Mouse (Mus musculus): ENCODE results near the gene AA986860. TPM values are rescaled to one million over a fixed set of nuclear protein-coding genes. Genes with fewer than 3 reads are reported as not detected.

AA986860 gene
- 0.54 and 0.56 TPM in 2 replicates for polyA plus RNA-seq (2016; fragmentation: Nextera tagmentation; extraction: Ambion mirVana)

DNA sequence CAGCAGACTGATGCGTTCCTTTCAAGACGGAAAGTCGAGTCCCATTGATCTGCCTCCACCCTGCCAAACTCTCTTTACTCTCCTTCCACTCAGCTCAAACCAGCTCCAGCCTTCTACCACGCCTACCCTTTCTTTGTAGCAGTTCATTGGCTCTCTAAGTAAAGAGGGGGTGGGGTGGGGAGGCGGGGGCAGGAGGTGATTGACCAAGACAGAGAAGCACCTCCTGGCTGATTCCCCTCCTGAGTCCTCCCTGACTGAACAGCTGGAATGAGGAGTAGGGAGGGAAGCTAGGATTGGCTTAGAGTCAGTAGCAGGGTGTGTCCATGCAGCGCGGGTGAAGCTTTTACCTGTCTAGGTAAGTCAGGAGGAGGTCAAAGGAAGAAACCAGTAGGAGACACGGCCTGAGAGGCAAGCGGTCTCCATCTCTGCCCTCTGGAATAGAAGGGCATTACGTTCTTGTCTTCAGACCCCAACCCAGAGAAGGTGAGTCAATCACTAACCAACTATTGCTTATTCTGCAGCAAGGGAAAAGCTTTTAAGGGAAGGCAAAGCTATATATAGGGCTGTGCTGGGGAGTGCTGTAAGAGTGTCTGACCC, at the start of gene AA986860:
Gene AA986860, plus strand, starts transcription at position 236 of the 597 bp plus-strand sequence.
- no peaks in the 10 kb centered on the region for H3K9me3 ChIP-seq
- H3K4me3 ChIP-seq, result no peak within 1 kb of the TSS
- no peaks in the 10 kb centered on the region for H3K36me3 ChIP-seq
- peaks cover 8% of the 10 kb centered on the region for H3K4me1 ChIP-seq
- H3K9ac ChIP-seq (replicated peaks), result no peak within 1 kb of the TSS
- H3K27me3 ChIP-seq, result no peaks in the 10 kb centered on the region
- peak within 1 kb of the TSS; percentile 22; the same call in 1 of the 2 replicates for H3K4me2 ChIP-seq (replicated peaks)
- 7% methylated on average over 10 of the region's 10 CpGs for WGBS
- peak; percentile 70; the same call in 1 of the 2 replicates for ATAC-seq (ENCODE audit: low FRiP score, low read depth)
- no peak within 1 kb of the TSS for H3K27ac ChIP-seq (replicated peaks)

DNA sequence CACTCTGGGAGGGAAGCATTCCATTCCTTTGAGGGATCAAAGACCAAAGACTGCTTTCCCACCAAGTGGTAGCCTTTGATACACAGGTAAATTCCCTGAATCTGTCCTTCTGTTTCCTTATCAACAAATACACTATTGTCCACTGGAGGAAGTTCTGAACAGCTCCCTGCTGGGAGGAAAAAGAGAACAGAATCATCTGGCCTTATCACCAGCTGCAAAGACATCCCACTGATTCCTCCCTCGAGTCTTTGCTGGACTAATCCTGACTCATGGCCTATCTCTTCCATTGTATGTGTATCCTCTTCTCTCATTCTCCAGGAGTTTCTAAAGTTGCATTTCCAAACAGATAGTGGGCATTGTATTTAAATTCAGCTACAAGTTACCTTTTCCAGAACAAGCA, 47.9 kb upstream of the AA986860 start:
- 0 out of 2 replicates have a peak, but pooled peaks cover 2% of the 10 kb centered on the region for H3K9me3 ChIP-seq
- H3K27ac ChIP-seq (replicated peaks), result no peak overlapping the region
- no peak overlapping the region for H3K9ac ChIP-seq (replicated peaks)
- H3K4me2 ChIP-seq (replicated peaks), result no peak overlapping the region
- H3K27me3 ChIP-seq, result no peaks in the 10 kb centered on the region
- H3K36me3 ChIP-seq, result peaks cover 6% of the 10 kb centered on the region; the same call in 1 of the 2 replicates
- ATAC-seq (ENCODE audit: low FRiP score, low read depth), result no peak
- WGBS, result 36% methylated on average over 1 of the region's 1 CpGs
- no peaks in the 10 kb centered on the region for H3K4me1 ChIP-seq
- H3K4me3 ChIP-seq, result no peak overlapping the region

GRCm38 (mm10) chr1:130698601-130699000, 33.2 kb upstream of the AA986860 start:
- H3K27me3 ChIP-seq, result no peaks in the 10 kb centered on the region
- ATAC-seq (ENCODE audit: low FRiP score, low read depth), result no peak
- WGBS, result 92% methylated on average over 5 of the region's 5 CpGs
- no peak overlapping the region for H3K9ac ChIP-seq (replicated peaks)
- H3K27ac ChIP-seq (replicated peaks), result no peak overlapping the region
- H3K36me3 ChIP-seq, result peaks cover 55% of the 10 kb centered on the region
- no peaks in the 10 kb centered on the region for H3K9me3 ChIP-seq
- H3K4me2 ChIP-seq (replicated peaks), result no peak overlapping the region
- H3K4me1 ChIP-seq, result no peaks in the 10 kb centered on the region
- H3K4me3 ChIP-seq, result no peak overlapping the region

DNA sequence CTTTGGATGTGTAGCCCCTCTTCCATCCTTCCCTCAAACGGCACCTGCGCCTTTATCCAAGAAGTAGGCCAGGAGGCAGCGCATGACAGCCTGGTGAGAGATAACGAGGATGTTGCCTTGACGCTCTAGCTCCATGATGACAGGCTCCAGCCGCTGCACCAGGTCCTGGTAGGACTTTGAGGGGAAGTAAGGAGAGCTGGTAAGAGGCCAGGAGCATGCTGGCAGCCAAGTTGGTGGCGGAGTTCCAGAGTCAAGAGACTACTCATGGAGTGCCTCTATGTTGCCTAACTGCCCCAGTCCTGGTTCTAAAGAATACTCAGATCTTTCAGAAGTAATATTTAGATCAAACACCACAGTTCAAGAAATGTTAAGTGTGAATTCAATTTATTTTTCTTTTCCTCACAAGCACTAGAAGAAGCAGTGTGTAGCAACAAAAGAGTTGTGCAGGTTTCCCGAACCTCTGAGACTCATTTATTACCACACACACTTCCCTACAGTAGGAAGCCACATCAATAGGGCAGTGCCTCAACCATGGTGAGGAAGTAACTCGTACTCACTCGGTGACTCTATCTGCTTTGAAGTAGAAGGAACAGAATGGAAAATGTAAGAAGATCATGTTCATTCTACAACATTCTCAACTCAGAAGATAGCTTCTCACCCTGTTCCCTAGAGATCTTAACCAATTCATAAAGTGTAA, 31.7 kb upstream of the AA986860 start:
- Histone ChIP-seq H3K9ac (replicated peaks) (no peak overlapping the region), H3K4me1 (no peaks in the 10 kb centered on the region), H3K9me3 (no peaks in the 10 kb centered on the region), H3K4me2 (replicated peaks) (no peak overlapping the region), H3K36me3 (peaks cover 55% of the 10 kb centered on the region), H3K27me3 (no peaks in the 10 kb centered on the region), H3K27ac (replicated peaks) (no peak overlapping the region), H3K4me3 (no peak overlapping the region)
- 92% methylated on average over 10 of the region's 10 CpGs for WGBS
- no peak for ATAC-seq (ENCODE audit: low FRiP score, low read depth)

DNA sequence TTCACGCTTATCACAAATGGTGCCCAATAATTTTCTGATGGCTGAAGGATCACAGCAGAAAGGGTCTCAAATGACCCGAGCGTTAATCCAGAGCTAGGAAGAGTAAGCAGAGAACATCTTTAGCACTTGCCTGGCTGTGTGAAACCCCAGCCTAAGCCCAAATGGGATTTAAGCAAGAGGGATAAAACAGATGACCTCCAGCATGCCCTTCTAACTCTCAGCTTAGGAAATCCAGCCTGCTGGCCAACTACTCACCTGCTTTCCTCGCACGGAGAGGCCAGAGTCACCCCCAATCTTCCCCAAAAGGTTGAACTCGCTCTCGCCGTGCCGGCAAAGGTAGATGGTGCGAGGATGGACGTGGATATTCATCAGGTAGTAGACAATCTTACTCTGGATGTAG, 29.8 kb upstream of the AA986860 start:
- Histone ChIP-seq H3K4me1 (no peaks in the 10 kb centered on the region), H3K36me3 (peaks cover 61% of the 10 kb centered on the region), H3K4me2 (replicated peaks) (no peak overlapping the region), H3K27ac (replicated peaks) (no peak overlapping the region), H3K9me3 (no peaks in the 10 kb centered on the region), H3K27me3 (no peaks in the 10 kb centered on the region), H3K4me3 (no peak overlapping the region), H3K9ac (replicated peaks) (no peak overlapping the region)
- ATAC-seq (ENCODE audit: low FRiP score, low read depth), result no peak
- 95% methylated on average over 11 of the region's 11 CpGs for WGBS

GRCm38 (mm10) chr1:130703613-130704012, 28.2 kb upstream of the AA986860 start:
- no peak for ATAC-seq (ENCODE audit: low FRiP score, low read depth)
- no peaks in the 10 kb centered on the region for H3K27me3 ChIP-seq
- H3K9ac ChIP-seq (replicated peaks), result no peak overlapping the region
- no peaks in the 10 kb centered on the region for H3K4me1 ChIP-seq
- H3K4me3 ChIP-seq, result no peak overlapping the region
- 82% methylated on average over 2 of the region's 2 CpGs for WGBS
- H3K4me2 ChIP-seq (replicated peaks), result no peak overlapping the region
- no peaks in the 10 kb centered on the region for H3K9me3 ChIP-seq
- H3K36me3 ChIP-seq, result peaks cover 46% of the 10 kb centered on the region
- H3K27ac ChIP-seq (replicated peaks), result no peak overlapping the region

GRCm38 (mm10) chr1:130710283-130711080, 21.3 kb upstream of the AA986860 start:
- no peak overlapping the region for H3K4me2 ChIP-seq (replicated peaks)

GRCm38 (mm10) chr1:130714046-130714445, 17.7 kb upstream of the AA986860 start:
- WGBS, result 80% methylated on average over 4 of the region's 4 CpGs
- Histone ChIP-seq H3K36me3 (peaks cover 3% of the 10 kb centered on the region; the same call in 1 of the 2 replicates), H3K4me2 (replicated peaks) (no peak overlapping the region), H3K9ac (replicated peaks) (no peak overlapping the region), H3K9me3 (no peaks in the 10 kb centered on the region), H3K4me3 (no peak overlapping the region), H3K27me3 (no peaks in the 10 kb centered on the region), H3K27ac (replicated peaks) (no peak overlapping the region), H3K4me1 (peaks cover 17% of the 10 kb centered on the region)
- no peak for ATAC-seq (ENCODE audit: low FRiP score, low read depth)

More at GRCm38 (mm10) chr1:130710283-130711080, 21.3 kb upstream of the AA986860 start:
- Histone ChIP-seq H3K9me3 (no peaks in the 10 kb centered on the region), H3K36me3 (peaks cover 8% of the 10 kb centered on the region), H3K27ac (replicated peaks) (no peak overlapping the region), H3K27me3 (no peaks in the 10 kb centered on the region), H3K9ac (replicated peaks) (no peak overlapping the region), H3K4me3 (no peak overlapping the region), H3K4me1 (peaks cover 8% of the 10 kb centered on the region; the same call in 1 of the 2 replicates)
- WGBS, result 91% methylated on average over 22 of the region's 22 CpGs
- ATAC-seq (ENCODE audit: low FRiP score, low read depth), result no peak

- ATAC-seq (ENCODE audit: low FRiP score, low read depth), result peak; percentile 89
- peak within 1 kb of the TSS; percentile 87 for H3K4me3 ChIP-seq
- no peaks in the 10 kb centered on the region for H3K9me3 ChIP-seq
- peak within 1 kb of the TSS; percentile 91 for H3K4me2 ChIP-seq (replicated peaks)
- peak within 1 kb of the TSS; percentile 92 for H3K9ac ChIP-seq (replicated peaks)
- H3K36me3 ChIP-seq, result 0 out of 2 replicates have a peak, but pooled peaks cover 3% of the 10 kb centered on the region
- peak within 1 kb of the TSS; percentile 84 for H3K27ac ChIP-seq (replicated peaks)
- peaks cover 19% of the 10 kb centered on the region for H3K4me1 ChIP-seq
- WGBS, result under 1% methylated on average over 38 of the region's 38 CpGs
- H3K27me3 ChIP-seq, result no peaks in the 10 kb centered on the region
Measured at GRCm38 (mm10) chr1:130715561-130716217, 16.1 kb upstream of the AA986860 start, which contains the start of gene Gm29427. Gm29427 (minus strand) TSS chr1:130715799.

DNA sequence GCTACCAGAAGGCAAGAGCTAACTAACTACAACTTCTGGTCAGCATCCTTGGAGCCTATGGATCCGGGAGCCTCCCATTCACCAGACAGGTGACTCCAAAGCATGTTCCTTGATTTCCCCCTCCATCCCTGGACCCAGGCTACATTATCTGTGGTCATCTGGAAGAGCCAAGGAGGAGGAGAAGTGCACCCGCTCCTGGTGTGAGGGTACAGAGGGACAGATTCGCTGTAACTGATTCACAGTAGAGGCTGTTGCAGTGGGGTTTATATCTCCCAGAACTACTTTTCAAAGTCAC, 15.6 kb upstream of the AA986860 start:
- 0 out of 2 replicates have a peak, but pooled peaks cover 3% of the 10 kb centered on the region for H3K36me3 ChIP-seq
- no peaks in the 10 kb centered on the region for H3K9me3 ChIP-seq
- ATAC-seq (ENCODE audit: low FRiP score, low read depth), result peak; percentile 14
- H3K27ac ChIP-seq (replicated peaks), result peak overlapping the region; percentile 84
- H3K4me1 ChIP-seq, result peaks cover 21% of the 10 kb centered on the region
- 0% methylated on average over 3 of the region's 3 CpGs for WGBS
- H3K27me3 ChIP-seq, result no peaks in the 10 kb centered on the region
- peak overlapping the region; percentile 91 for H3K4me2 ChIP-seq (replicated peaks)
- peak overlapping the region; percentile 92 for H3K9ac ChIP-seq (replicated peaks)
- H3K4me3 ChIP-seq, result peak overlapping the region; percentile 87

- peak overlapping the region; percentile 84 for H3K27ac ChIP-seq (replicated peaks)
- 0 out of 2 replicates have a peak, but pooled peaks cover 3% of the 10 kb centered on the region for H3K36me3 ChIP-seq
- peak overlapping the region; percentile 92 for H3K9ac ChIP-seq (replicated peaks)
- no peaks in the 10 kb centered on the region for H3K27me3 ChIP-seq
- no peaks in the 10 kb centered on the region for H3K9me3 ChIP-seq
- ATAC-seq (ENCODE audit: low FRiP score, low read depth), result peak; percentile 21
- H3K4me3 ChIP-seq, result peak overlapping the region; percentile 87
- H3K4me1 ChIP-seq, result peaks cover 21% of the 10 kb centered on the region
- under 1% methylated on average over 42 of the region's 42 CpGs for WGBS
- peak overlapping the region; percentile 91 for H3K4me2 ChIP-seq (replicated peaks)
Measured at GRCm38 (mm10) chr1:130716513-130717290, 15.1 kb upstream of the AA986860 start.

Data from midbrain, embryonic 12.5 days (tissue).